Mouse (Mus musculus): Measurements from ENCODE around the gene Faap24. TPM values are rescaled to one million over a fixed set of nuclear protein-coding genes. Genes with fewer than 3 reads are reported as not detected.

The Faap24 gene
- total and polyA plus RNA-seq, 2 experiments, result 1.0 to 1.8 TPM

- Histone ChIP-seq H3K36me3 (ENCODE audit: control insufficient read depth, insufficient read depth, low read length) (peaks cover 9% of the 10 kb centered on the region; the same call in 1 of the 2 replicates), H3K79me2 (ENCODE audit: control insufficient read depth, insufficient read depth, low read length) (no peaks in the 10 kb centered on the region), H3K4me1 (ENCODE audit: control insufficient read depth, insufficient read depth, low read length) (no peaks in the 10 kb centered on the region), H3K27ac (replicated peaks; ENCODE audit: insufficient read depth, low read depth, low read length) (no peak overlapping the region), H3K27me3 (ENCODE audit: control insufficient read depth, insufficient read depth, low read length) (no peaks in the 10 kb centered on the region), H3K9ac (ENCODE audit: low read depth, low read length) (no peak overlapping the region), H3K4me3 (ENCODE audit: insufficient read depth, low read depth, low read length) (no peak overlapping the region)
- TF ChIP-seq CTCF (IDR thresholded peaks at IDR 0.05; ENCODE audit: low read depth, low read length) (no peak), POLR2A (IDR thresholded peaks at IDR 0.05; ENCODE audit: extremely low read depth, insufficient read depth, low read length) (no peak)
- WGBS, result 92% methylated on average over 9 of the region's 9 CpGs
- DNase-seq (ENCODE audit: extremely low read depth, low read depth, low spot score), result no peak
These were observed 19.4 kb upstream of the Faap24 start for GRCm38 (mm10) chr7:35415801-35416653.

GRCm38 (mm10) chr7:35415226-35415625 lies 18.6 kb upstream of the Faap24 start:
- no peak overlapping the region for H3K9ac ChIP-seq (ENCODE audit: low read depth, low read length)
- DNase-seq (ENCODE audit: extremely low read depth, low read depth, low spot score), result no peak
- no peaks in the 10 kb centered on the region for H3K4me1 ChIP-seq (ENCODE audit: control insufficient read depth, insufficient read depth, low read length)
- no peak overlapping the region for H3K27ac ChIP-seq (replicated peaks; ENCODE audit: insufficient read depth, low read depth, low read length)
- H3K4me3 ChIP-seq (ENCODE audit: insufficient read depth, low read depth, low read length), result no peak overlapping the region
- no peaks in the 10 kb centered on the region for H3K27me3 ChIP-seq (ENCODE audit: control insufficient read depth, insufficient read depth, low read length)
- TF ChIP-seq CTCF (IDR thresholded peaks at IDR 0.05; ENCODE audit: low read depth, low read length), result no peak
- TF ChIP-seq POLR2A (IDR thresholded peaks at IDR 0.05; ENCODE audit: extremely low read depth, insufficient read depth, low read length), result no peak
- no peaks in the 10 kb centered on the region for H3K79me2 ChIP-seq (ENCODE audit: control insufficient read depth, insufficient read depth, low read length)
- 92% methylated on average over 5 of the region's 5 CpGs for WGBS
- H3K36me3 ChIP-seq (ENCODE audit: control insufficient read depth, insufficient read depth, low read length), result peaks cover 7% of the 10 kb centered on the region; the same call in 1 of the 2 replicates

GRCm38 (mm10) chr7:35401169-35401568 lies 4.5 kb upstream of the Faap24 start:
- no peak for TF ChIP-seq CTCF (IDR thresholded peaks at IDR 0.05; ENCODE audit: low read depth, low read length)
- TF ChIP-seq POLR2A (IDR thresholded peaks at IDR 0.05; ENCODE audit: extremely low read depth, insufficient read depth, low read length), result no peak
- Histone ChIP-seq H3K27ac (replicated peaks; ENCODE audit: insufficient read depth, low read depth, low read length) (no peak overlapping the region), H3K9ac (ENCODE audit: low read depth, low read length) (no peak overlapping the region), H3K36me3 (ENCODE audit: control insufficient read depth, insufficient read depth, low read length) (no peaks in the 10 kb centered on the region; the same call in 1 of the 2 replicates), H3K4me1 (ENCODE audit: control insufficient read depth, insufficient read depth, low read length) (peaks cover under 1% of the 10 kb centered on the region; the same call in 1 of the 2 replicates), H3K27me3 (ENCODE audit: control insufficient read depth, insufficient read depth, low read length) (no peaks in the 10 kb centered on the region), H3K79me2 (ENCODE audit: control insufficient read depth, insufficient read depth, low read length) (no peaks in the 10 kb centered on the region), H3K4me3 (ENCODE audit: insufficient read depth, low read depth, low read length) (no peak overlapping the region)
- WGBS, result 91% methylated on average over 4 of the region's 4 CpGs
- DNase-seq (ENCODE audit: extremely low read depth, low read depth, low spot score), result no peak

GRCm38 (mm10) chr7:35395734-35396456 lies 741 bp downstream of the Faap24 start:
- H3K36me3 ChIP-seq (ENCODE audit: control insufficient read depth, insufficient read depth, low read length), result no peaks in the 10 kb centered on the region
- no peaks in the 10 kb centered on the region for H3K79me2 ChIP-seq (ENCODE audit: control insufficient read depth, insufficient read depth, low read length)
- peaks cover 6% of the 10 kb centered on the region; the same call in 1 of the 2 replicates for H3K4me1 ChIP-seq (ENCODE audit: control insufficient read depth, insufficient read depth, low read length)
- no peak for DNase-seq (ENCODE audit: extremely low read depth, low read depth, low spot score)
- TF ChIP-seq CTCF (IDR thresholded peaks at IDR 0.05; ENCODE audit: low read depth, low read length) (no peak), POLR2A (IDR thresholded peaks at IDR 0.05; ENCODE audit: extremely low read depth, insufficient read depth, low read length) (no peak)
- no peaks in the 10 kb centered on the region for H3K27me3 ChIP-seq (ENCODE audit: control insufficient read depth, insufficient read depth, low read length)
- peak overlapping the region; percentile 46 for H3K9ac ChIP-seq (ENCODE audit: low read depth, low read length)
- H3K4me3 ChIP-seq (ENCODE audit: insufficient read depth, low read depth, low read length), result peak overlapping the region; percentile 61; the same call in 1 of the 2 replicates
- 10% methylated on average over 17 of the region's 17 CpGs for WGBS
- H3K27ac ChIP-seq (replicated peaks; ENCODE audit: insufficient read depth, low read depth, low read length), result no peak overlapping the region

- H3K4me1 ChIP-seq (ENCODE audit: control insufficient read depth, insufficient read depth, low read length), result peaks cover 6% of the 10 kb centered on the region; the same call in 1 of the 2 replicates
- no peak overlapping the region for H3K9ac ChIP-seq (ENCODE audit: low read depth, low read length)
- H3K27me3 ChIP-seq (ENCODE audit: control insufficient read depth, insufficient read depth, low read length), result no peaks in the 10 kb centered on the region
- TF ChIP-seq POLR2A (IDR thresholded peaks at IDR 0.05; ENCODE audit: extremely low read depth, insufficient read depth, low read length), result no peak
- no peak for TF ChIP-seq CTCF (IDR thresholded peaks at IDR 0.05; ENCODE audit: low read depth, low read length)
- no peak overlapping the region for H3K27ac ChIP-seq (replicated peaks; ENCODE audit: insufficient read depth, low read depth, low read length)
- no peaks in the 10 kb centered on the region for H3K79me2 ChIP-seq (ENCODE audit: control insufficient read depth, insufficient read depth, low read length)
- H3K36me3 ChIP-seq (ENCODE audit: control insufficient read depth, insufficient read depth, low read length), result no peaks in the 10 kb centered on the region; the same call in 1 of the 2 replicates
- no peak overlapping the region for H3K4me3 ChIP-seq (ENCODE audit: insufficient read depth, low read depth, low read length)
- WGBS, result 62% methylated on average over 5 of the region's 5 CpGs
- DNase-seq (ENCODE audit: extremely low read depth, low read depth, low spot score), result peak; percentile 48
These were observed 3.7 kb downstream of the Faap24 start for GRCm38 (mm10) chr7:35392935-35393334.

Measured in liver, adult 2 months (tissue).